Mouse (Mus musculus) cerebellum, postnatal 36 days (tissue): ENCODE data around the gene Sept5.

Experiments used
- DNase-seq, 2 experiments: peaks; one replicate each; pipeline ENCODE4 v3.0.0; 2021 to 2022; ENCODE audit warnings: mixed read lengths in 2 of 2

Gene Sept5

DNA sequence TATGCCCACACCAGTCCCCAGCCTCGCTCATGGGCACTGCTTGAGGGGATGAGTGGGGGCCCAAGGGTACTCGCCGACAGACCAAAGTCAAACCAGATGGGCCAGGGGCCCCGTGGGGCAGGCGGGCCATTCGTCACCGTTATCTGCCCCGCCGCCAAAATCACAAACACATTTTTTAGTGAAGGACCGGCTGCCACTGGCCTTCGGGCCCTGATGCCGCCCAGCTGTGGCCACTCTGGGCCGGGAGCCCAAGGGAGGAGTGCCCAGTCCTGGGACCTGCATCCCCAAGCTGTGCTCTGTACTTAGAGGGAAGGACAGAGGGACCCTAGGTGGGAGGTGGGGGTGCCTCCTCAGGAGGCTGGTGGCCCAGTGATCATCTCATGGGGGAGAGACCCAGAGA is 18.0 kb downstream of the Sept5 start:
- DNase-seq: no peak

DNA sequence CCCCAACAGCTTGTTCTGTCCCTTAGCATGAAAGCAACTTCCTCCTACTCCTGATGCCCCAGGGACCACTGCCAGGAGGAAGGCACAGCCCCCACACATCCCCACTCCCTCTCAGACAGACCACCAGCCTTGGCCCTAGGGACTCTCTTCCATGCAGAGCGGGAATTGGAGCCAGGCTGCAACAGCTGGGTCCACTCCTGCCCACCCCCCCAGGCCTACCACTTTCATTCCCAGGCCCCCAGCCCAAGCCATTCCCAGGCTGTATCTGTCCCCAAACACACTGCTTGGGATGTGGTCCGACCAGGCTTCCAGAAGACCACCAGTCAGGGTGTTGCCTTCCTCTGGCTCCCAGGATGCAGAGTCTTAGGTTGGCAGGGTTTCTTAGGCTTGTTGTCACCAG is 20.7 kb downstream of the Sept5 start:
- DNase-seq: no peak

DNA sequence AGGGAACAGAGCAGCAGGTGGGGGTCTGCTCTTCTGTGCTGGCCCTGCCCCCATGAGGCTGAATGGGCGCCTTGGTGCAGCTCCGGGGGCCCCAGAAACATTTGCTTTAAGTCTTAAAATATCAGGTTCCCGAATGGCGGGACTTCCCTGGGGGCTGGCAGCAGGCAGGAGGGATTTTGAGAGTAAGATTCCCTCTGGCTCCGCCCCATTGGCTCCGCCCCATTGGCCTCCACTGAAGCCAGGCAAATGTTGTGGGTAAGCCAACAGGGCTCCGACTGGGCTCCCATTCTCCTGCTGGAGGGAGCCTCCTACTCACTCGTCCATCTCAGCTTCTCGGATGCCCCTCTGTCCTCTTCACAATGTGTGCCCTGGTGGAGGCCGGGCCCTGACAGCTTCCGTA is 21.5 kb downstream of the Sept5 start:
- DNase-seq: no peak

DNA sequence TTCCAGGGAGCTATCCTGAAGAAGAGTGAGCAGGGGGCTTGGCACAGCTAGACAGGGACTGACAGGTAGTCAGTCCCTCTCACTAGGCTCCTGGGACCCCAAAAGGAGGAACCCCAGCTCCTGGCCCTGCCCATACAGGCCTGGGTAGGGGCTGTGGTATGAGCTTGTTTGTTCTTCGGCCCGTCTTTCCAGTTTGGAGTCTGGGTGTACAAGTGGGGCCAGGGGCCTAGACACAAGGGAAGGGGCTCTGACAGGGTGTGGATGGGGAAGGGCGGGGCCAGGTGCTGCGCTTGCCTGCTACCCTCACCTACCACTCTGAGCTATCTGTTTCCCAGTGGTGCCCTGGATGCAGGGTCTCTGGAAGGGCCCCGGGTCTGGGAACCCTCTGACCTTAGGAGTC is 24.0 kb downstream of the Sept5 start:
- no peak for DNase-seq

DNA sequence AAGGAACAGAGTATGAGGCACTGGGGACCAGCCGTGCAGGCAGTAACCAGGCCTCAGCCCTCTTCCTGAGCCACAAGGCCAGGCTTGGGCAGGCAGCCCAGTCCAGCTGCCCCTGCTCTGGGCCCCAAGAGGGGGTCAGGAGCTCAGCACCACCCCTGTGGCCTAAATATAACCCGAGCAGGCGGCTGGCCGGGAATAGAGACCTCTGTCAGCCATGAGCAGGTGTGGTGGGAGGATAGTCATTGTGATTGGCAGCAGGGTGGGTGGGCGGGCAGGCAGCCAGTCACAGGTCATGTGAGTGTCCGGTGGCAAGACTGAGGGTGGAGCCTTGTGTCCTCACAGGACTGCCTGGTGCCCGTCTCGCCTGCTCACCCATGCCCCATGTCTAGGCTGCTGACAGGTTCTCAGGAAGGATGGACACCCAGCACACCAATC is 25.5 kb downstream of the Sept5 start:
- DNase-seq: no peak

DNA sequence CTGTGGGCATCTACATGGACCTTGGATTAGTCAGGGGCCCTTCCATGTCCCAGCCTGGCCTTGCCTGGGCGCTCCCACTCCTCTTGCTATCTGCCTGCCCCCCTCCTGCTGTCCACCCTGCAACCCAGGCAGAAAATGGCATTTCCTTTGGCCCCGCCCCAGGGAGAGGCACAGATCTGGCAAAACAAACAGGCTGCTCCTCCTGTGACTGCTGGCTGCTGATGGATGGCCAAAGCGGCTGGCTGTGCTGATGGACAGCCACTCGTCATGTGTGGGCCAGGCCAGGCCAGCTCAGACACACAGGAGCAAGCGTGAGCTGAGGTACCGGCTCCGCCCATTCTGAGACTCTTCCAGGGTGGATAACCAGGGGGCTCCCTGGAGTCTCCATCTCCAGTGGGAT is 28.3 kb downstream of the Sept5 start:
- DNase-seq: no peak

DNA sequence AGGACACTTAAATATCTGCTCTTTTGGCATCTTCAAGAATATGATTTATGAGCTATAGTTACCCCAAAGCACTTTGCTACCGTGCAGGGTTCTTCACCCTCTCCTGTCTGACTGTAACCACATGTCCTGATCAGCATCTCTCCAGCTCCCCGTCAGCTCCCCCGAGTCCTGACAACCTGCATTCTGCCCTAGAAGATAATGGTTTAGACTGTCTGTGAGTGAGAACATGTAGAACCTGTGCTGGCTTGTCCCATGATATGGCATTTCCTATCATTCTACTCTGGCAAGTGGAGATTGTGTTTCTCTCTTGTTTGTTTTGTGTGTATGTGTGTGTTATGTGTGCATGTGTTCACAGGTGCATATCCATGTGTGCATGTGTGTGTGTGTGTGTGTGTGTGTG is 31.7 kb downstream of the Sept5 start:
- DNase-seq: no peak

DNA sequence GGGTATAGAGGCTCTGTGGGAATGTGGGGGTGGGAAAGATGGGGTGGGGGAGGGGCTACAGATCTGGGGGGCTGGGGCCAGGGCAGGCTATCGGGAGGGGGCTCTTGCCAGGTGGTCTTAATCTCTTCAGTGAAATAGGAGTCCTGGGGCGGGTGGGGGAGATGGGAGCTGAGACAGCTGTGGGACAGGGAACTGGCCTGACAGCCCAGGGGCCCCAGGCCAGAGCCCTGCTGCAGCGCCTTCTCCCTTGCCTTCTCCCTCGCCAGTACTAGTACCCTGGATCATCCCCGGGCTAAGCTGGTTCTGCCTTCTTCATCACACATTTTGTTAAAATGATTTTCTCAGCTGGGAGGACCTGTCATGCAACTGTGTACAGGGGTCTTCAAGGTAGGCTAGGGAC is 33.5 kb downstream of the Sept5 start:
- DNase-seq: no peak

DNA sequence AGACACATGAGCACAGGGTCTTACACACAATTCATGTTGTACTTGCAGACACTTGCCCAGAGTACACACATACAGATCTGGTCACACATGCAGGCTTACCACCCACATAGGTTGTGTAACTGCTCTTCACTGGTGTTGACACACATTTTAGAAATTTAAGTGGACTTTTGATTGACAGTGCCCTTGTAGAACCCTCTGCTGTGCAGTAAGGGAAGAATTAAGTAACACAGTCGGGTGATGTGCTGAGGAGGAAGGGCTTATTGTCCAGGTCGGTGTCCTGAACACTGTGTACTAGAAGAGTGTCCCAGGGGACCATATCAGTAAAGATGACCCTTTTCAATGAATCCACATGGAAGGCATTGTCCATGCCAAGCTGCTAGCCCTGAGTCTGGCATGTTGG is 35.8 kb downstream of the Sept5 start:
- DNase-seq: no peak

DNA sequence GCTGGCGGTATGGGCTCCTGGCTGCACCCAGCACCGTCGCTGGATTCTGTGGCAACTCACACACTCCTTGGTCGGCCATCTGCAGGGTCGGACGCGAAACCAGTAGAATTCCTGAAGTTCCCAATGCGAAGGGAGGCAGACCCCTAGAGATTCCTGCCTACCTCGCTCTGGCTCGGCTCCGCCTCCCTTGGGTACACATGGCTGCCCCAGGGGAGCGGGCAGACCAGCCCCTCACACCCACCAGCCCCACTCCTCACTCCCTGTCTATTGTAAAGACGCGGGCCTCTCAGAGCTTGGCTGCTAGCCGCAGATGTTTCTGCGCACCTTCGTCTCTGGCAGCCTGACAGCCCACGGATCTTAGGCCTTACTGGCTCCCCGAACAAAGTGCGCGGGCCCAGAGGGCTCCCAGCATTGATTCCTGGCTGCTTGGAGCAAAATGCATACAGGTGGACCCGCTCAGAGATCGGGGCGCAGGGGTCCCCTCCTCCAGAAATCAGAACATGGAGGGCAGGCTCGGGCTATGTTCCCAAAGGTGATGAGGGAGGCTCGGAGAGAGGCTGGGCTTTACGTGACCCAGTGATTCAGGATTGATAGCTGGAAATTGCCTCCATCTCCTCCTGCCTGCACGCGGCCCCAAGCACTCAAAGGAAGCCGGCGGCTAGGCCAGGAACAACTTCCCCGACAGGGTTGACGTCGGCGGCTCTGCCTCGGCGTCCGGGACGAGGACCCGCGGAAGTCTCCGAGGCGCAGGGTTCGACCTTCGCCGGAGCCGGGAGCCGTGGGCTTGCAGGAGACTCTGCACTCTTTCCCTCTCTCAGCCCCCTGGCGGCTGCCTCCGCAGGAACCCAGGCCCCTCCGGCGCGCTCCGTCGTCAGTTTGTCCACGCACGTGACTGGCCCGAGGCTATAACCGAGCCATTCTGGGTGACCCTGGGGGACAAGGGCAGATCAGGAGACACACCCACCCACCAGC is 38.4 kb downstream of the Sept5 start:
- DNase-seq: no peak

DNA sequence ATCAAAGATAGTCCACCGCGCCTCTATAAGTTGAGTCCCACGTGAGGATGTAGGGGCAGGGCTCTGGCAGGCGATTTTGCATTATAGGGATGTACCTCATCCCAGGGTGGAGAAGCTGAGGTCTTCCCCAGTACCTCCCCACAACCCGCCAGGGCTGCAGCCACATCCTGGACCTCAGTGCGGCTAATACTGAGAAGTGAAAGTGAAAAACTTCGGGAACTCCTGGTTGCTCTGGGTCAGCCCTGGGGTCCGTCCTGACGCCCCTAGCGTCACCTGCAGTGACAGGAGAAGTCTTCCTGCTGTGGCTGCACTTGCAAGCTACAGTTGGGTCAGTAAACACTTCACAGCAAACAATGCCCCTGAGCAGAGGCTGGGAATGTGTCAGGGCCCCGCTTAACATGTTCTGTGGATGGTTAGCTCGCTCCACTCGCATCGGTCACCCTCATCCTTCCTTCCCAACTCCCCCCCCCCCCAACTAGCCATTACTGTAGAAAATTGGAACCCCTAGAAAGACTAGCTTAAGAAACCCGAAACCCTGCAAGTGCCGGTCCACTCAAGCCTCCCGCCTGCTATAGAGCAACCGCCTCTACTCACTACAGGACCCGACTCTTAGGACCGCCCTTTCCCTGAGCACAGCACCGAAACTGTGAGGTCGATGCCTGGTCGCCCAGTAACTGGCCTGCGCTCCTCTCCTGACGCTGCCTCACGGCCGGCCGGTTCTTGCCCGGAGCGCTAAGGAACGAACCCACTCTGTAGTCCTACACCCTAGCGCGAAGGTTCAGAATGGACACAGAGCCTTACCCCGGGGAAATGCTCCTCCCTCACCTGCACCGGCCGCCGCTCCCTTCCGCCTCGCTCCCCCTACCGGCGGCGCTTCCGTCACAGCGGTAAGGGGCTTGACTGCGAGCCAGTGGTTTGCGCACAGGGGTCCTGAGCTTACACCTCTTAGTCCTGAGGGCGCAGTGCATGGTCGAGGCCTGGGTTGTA is 39.7 kb downstream of the Sept5 start, which contains the start of gene Tbx1:
Gene Tbx1 (minus strand): TSS at position 868 of the 987 bp plus-strand sequence.
- DNase-seq: no peak

DNA sequence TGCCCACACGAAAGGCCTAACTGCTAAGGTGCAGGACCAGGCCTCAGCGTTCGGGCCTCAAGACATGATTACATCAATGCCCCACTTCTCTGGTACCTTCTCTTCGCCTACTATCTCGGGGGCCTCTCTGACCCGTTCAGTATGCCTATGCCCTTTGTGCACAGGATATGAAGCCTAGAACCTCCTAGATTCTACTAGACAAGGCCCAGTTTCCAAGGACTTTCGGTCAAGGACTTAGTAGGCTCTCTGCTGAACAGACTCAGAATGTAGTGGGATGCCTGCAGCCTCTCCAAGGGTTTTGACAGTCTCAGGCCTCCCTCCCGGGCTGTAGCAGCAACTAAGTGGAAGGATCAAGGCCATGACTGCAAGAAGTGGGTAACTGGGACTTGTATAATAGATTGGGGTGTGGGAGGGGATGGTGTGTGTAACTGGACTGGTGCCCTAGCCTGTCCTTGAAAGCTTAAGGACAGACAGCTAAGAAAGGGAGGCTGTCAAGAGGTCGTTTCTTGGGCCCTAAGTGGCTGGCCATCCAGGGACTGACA is 40.6 kb downstream of the Sept5 start:
- DNase-seq: no peak

DNA sequence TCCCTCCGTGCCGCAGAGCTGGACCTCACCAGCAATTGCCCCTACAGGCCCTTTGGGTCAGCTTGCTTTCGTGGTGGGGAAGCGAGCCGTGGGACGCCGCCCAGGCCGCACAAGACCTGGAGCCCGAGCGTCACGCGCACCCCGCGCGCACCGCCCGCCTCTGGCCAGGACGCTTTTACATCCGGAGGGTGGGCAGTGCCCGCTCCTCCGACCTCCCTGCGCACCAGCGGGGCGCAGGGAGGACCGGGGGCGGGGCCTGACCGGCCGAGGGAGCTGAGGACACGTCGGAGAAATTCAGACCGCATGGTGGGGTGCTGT is 41.1 kb downstream of the Sept5 start:
- no peak for DNase-seq

DNA sequence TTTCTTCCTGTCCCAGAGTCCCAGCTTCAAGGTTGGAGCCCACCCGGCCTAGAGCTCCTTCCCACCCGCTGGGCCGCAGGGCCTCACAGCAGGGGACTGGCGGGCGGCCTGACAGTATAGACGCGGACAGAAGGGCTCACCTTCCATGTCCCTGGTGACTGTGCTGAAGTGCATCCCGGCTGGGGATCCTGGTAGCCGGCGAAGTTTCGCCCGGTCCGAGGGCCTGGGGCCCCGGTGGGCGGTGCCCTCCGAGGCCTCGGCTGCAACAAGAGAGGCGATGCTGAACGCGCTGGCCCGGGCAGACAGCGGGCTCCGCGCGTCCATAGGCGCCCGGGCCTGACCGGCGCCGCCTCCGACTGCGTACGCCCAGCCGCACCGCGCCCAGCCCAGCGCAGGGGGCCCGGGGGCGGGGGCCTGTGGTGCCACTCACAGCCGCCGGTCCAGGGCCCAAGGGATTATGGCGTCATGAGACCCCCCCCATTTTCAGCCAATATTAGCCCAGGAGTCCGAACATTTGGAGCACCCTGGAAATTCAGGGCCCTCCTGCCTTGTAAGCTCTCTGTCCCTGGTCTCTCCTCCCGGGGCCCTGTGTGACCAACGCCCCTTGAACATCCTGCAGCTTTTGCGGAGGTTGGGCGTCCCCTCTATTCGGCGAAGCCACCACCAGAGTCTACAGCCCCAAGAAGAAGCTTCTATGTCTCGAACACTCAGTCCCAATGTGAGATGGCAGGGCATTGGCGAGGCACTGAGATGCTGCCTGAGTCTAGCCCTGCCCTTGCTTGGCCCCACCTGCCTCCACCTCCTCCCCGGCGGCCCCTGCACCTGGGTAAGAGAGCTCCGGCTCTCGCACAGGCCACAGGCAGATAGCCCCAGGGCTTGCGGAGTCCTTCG is 41.7 kb downstream of the Sept5 start:
- DNase-seq: no peak

DNA sequence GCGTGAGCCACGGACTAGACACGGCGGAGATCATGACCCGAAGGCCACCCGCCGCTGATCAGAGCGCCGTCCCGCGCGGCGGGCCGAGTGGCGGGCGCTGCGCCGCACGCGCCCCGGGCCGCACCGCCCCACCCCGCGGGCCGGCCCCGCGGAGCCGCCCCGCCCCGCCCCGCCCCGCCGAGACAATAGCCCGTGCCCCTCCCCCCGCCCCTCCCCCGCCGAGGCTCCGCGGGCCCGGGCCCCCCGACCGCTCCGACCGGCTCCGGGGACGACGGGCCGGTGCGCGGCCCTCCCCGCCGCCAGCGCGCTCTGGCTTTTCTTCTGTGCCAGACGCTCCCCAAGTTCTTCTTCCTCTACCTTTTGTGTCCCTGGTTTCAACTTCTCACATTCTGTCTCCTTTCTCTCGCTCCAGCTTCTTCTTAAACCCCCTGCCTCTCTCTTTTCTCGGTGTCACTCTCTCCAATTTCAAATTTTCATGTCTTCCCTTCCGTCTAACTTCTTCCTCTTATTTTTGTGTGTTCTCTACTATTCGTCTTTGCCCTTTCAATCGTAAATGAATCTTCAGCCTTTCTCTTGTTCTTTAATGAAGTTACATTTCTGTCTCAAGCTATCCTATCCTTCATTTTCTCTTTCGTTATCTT is 42.7 kb downstream of the Sept5 start:
- no peak for DNase-seq

DNA sequence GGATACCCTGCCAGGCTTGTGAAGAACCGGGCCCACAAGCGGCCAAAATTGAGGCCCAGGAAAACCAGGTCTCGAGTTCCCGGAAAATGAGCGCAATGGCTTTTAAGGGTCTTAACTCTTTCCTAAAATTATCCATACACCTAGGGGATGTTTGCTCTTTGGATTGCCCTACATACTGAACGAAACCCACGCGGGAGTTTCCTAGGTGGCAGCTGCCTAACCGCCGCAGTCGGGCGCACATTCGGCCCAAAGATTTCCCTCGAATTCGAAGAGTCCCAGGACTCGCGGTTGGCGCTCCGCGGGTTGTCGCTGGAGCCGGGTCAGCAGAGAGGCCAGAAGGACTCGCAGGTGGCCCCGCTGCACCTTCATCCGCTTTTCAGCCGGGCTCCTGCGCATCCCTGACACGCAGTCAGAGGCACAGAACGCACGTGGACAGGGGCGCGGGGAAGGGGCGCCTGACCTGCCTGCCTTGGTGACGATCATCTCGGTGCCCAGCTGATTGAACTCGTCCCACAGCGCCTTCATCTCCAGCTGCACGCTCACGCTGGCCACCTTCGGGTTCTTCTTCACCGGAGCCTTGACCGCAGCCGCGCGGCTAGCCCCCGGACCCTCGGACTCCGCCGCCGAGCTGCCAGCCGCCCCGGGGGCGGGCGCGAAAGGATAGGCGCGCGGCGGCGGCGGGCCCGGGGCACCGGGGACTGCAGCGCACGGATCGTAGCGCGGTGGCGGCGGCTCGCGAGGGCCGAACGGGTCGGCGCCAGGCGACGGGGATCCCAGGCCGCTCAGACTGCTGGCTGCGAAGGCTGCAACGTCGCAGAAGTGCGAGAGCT is 43.5 kb downstream of the Sept5 start:
- DNase-seq: no peak

DNA sequence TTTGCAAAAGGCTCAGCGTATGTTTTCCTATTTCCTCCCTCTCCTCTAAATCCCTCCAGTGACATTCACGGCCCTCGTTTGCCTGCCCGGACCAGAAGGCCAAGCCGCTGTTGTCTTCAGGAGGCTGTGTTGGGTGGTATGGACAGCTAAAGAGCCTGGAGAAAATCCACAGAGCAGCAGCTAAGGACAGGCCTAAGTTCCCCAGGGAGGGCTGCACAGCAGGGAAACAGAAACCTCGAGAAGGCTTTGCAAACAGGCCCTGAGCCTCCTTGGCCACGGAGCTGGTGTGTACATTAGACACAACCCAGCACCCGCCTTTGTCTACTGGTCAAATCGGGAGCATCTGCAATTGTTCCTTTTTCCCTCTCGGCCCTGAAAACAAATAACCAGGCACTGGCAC is 44.1 kb downstream of the Sept5 start:
- no peak for DNase-seq

DNA sequence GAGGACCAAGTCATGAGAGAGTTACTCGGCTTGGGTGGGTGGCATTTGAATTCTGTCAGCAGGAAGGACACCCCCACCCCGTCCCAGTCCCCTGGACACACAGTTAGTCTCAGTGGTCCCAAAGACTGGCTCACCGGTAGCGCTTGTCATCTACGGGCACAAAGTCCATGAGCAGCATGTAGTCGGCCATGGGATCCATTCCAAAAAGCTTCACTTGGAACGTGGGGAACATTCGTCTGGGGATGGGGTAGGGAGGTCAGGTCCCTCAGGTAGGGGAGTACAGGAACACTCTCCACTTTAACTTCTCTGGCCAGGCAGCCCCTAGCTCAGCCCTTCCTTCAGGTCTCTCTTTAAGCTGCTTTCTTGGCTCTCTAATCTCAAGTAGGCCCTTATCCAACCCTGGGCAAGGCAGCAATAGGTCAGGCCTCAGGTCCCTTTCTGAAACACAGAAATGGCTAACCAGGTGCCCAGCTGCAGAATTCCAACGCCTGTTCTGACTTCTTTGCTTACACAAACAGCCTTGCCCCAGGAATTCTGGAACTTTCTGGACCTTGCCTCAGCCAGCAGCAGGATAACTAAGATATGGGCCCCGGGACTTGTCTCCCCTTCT is 44.7 kb downstream of the Sept5 start:
- no peak for DNase-seq

DNA sequence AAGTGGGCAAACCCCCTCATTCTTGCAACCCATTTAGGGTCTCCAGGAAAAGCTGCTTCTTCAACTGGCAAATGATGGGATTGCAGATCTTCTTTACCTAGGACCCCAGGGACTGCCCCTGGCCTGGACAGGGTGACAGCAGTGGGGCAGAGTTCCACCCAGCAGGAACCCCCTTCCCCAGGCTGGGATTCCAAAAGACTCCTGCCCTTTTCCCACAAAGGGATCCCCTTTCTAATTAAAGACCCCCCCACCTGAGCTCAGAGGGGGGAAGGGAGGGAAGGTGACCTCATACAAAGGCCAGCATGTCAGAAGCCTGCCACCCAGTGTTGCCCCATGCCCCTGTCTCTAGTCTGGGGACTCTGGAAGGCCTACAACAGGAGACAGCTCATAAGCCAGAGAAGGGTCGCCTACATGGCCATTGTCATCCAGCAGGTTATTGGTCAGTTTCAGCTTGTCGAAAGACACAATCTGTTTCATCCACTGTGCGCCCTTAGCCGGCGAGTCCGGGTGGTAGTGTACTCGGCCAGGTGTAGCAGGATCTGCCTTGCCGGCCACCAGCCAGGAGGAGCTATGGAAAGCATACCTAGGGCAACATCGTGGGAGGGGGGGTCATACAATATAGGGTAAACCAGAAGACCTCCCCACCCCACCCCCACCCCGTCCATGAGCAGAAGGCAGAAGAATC is 45.9 kb downstream of the Sept5 start:
- no peak for DNase-seq

DNA sequence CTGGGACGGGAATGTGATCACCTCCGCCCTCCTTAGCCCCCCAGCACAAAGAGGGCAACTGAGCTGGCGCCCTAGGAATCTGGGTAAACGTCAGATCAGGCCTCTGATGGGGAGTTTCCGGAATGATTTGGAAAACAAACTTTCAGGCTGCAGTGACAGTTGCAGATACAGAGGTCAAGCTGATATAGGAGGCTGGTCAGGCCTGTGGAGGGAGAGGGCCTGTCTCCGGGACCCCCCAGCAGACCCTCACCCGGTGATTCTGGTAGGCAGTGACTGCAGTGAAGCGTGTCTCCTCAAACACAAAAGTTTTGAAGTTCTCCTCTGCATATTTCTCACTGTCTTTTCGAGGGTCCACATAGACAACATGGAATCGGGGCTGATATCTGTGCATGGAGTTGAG is 46.6 kb downstream of the Sept5 start:
- DNase-seq: no peak
